Mouse (Mus musculus) mesoderm, embryonic 11.5 days (tissue): ENCODE results near the gene Cdk6.

Experiments used
- DNase-seq: peaks from one replicate; pipeline ENCODE4 v3.0.0-alpha.2; 2012; ENCODE audit warnings: low read depth, low spot score

The Cdk6 gene

DNA sequence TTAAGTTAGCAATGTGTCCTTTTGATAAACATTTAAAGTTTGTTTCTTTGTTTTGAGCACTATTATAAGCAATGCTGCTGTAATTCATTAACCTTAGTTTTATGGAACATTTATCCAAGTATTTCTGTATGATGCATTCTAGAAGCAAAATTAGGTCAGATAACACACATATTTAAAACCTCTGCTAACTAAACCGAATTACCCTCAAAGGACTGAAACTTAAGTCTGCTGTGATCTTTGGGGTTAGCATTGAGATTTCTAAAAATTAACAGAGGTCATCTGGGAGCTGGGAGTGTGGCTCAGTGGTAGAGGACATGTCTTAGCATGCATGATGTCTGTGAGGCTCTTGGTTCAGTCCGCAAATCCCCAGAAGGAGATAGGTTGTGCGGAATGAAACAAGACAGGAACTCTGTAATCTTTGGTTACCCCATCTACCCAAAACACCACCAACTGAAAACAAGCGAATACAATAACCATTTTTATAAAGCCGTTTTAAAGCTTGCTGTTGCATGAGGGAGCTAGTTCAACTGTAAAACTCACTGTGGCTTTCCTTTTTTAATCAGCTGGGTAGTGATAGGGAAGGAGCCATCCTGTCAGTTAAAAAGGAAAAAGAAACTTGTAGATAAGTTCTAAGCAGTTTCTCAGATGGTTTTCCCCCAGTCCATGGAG is 141.9 kb downstream of the Cdk6 start:
- DNase-seq: no peak

DNA sequence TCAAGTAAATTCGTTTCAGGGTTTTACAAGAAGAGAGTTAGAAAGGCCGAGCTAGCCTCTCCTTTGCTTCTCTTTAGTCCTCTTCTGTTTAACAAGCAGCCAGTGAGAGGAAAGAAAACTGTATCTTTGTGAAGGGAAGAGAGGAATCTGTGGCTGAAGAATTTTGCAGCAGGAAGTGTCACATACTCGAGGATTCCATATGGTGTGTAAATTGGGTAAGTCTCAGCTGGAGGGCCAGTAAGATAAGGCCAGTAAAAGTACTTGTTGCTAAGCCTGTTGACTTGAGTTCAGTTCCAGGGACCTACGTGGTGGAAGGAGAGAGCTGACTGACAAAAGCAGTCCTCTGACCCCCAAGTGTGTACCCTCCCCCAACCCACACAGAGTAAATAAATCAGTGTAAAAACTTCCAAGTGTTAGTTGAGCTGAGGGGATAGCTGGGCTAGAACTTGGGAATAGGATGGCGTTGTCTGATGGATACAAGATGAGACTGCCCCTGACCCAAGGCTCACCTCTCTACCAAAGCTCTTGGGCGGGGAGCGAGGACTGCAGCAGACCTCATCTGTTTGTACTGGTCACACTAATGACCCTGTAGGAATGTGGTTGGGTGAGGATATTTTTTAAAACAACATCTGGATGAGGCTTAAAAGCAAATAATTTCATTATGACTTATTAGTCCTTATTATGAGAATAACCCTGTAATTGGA is 145.4 kb downstream of the Cdk6 start:
- no peak for DNase-seq

DNA sequence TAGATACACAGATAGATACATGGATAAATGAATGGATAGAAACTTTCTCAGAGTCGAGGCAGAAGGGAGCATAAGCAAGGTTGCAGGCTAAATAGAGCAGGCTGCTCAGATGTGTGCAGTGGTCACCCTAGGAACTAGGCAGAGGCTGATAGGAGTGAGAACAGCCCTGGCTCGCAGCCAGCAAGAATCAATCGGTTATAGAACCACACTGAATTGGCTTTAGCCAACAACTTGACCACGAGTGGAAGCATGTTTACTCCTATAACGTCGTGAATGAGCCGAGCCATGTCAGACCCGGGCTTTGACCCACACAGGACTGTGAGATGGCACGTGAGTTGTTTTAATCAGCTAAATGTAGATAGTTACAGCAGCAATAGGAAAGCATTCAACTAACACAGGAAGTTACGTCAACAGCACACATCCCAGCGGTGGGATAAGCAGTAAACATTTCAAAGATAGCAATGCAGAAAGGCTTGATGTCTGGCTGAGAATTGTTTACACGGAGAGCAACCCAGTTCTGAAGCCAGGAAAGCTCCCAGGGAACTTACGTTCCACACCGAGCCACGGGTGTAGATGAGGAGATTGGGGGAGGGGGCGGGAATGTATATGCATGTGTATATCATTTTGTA is 147.0 kb downstream of the Cdk6 start:
- no peak for DNase-seq

DNA sequence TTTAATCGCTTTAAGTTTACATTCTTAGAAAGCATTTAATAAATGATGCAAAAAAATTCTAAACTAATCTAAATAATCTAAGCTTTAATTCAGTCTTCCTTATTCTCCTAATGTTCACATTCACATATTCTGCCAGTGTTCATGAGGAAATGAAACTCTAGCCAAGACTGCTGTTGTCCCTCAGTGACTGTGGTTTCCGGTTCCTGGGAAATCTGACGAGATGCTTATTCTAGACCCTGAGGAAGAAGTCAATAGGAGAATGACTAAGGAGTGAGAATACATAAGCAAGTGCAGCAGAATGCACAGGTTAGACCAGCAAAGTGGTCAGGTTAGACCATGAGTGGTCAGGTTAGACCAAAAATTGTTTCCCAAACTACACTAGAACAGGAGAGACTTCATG is 149.1 kb downstream of the Cdk6 start:
- no peak for DNase-seq

GRCm38 (mm10) chr5:3491084-3491483 is 149.8 kb downstream of the Cdk6 start:
- peak; percentile 55 for DNase-seq

GRCm38 (mm10) chr5:3491883-3492282 is 150.6 kb downstream of the Cdk6 start:
- no peak for DNase-seq

- no peak for DNase-seq
Observed at GRCm38 (mm10) chr5:3492776-3493636, 151.7 kb downstream of the Cdk6 start.

GRCm38 (mm10) chr5:3493968-3494367 is 152.7 kb downstream of the Cdk6 start:
- DNase-seq: no peak

GRCm38 (mm10) chr5:3494452-3495187 is 153.3 kb downstream of the Cdk6 start:
- DNase-seq: no peak

- DNase-seq: no peak
Observed at GRCm38 (mm10) chr5:3497505-3497925, 156.2 kb downstream of the Cdk6 start.

- DNase-seq: no peak
Observed at GRCm38 (mm10) chr5:3500298-3500697, 159.0 kb downstream of the Cdk6 start.

DNA sequence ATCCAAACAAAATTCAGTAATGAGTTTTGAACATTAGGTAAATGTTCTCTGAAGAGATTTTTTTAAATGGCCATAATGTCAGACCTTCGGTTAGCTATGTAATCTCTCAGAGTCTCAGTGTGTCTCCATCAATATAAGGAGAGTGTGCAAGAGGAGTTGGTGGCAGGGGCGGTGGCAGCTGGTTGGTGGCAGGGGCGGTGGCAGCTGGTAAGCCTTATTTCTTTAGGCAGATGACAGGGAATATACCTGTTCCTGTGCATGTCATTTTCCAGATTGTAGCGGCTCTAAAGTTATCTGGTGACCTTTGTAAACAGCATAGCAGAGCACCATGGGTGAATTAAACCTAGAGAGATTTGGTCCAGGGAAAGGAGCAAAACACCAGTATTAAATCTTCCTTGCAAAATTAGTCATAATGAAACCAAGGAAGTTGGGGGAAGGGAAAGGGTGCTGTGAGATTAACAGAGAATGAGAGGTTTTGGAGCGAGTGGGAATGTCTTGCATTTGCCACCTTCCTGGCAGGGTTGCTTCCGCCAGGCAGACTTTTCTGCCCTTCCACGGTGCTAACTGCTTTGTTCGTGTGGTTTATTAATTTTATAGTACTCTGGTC is 159.8 kb downstream of the Cdk6 start:
- DNase-seq: no peak

DNA sequence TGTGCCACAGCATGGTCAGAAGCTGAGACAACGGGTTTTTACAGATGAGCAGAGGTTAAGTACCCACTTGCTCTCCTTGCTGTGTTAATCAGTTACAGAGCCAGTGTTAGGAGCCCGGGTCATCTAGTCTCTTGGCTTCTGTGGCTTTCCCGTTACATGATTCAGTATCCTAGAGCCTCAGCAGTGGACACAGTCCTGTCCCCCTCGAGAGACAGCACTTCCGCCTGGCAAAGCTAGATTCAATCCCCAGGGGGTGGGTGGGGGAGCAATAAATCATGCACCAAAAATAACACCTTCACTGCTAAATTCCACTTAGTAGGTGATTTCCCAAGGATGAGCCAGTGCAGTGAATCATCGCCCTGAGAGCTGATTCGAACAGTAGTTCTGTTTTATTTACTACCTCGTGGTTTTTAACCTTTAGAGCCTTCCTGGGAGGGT is 160.3 kb downstream of the Cdk6 start:
- DNase-seq: peak; percentile 41

DNA sequence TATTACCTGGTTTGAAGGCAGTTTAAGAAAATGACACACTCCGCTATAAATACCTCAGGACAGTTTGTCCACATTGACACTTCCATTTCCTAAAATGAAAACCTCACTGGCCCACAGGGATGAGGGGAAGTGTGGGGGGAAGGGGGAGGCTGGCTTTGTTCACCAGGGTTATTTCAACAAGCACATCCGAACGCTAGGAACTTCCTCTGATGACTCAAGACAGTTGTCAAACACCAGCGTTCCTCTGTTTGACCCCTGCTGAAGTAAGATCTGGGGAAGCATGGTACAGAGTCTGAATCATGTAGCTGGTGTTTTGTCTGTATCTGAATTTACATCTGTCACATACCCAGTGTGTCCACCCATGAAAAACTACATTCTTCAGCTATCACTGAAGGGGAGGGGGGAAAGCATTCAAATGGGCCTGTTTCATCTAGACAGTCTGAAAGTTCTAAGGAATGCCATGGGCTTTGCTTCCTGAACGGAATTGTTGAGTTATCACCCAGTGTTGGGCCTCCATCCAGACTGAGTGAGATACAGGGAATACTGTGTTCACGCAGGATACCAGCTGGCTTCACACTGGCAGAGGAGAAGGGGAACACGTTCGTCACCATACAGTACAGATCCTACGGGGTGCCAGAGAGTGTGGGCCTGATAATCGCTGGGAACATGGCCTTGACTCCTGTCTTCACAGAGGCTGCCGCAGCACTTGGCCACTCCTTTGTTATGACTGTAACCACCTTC is 161.5 kb downstream of the Cdk6 start:
- DNase-seq: peak; percentile 29

GRCm38 (mm10) chr5:3503373-3503772 is 162.1 kb downstream of the Cdk6 start:
- DNase-seq: no peak

- DNase-seq: no peak
Observed at GRCm38 (mm10) chr5:3503836-3504323, 162.6 kb downstream of the Cdk6 start.

DNA sequence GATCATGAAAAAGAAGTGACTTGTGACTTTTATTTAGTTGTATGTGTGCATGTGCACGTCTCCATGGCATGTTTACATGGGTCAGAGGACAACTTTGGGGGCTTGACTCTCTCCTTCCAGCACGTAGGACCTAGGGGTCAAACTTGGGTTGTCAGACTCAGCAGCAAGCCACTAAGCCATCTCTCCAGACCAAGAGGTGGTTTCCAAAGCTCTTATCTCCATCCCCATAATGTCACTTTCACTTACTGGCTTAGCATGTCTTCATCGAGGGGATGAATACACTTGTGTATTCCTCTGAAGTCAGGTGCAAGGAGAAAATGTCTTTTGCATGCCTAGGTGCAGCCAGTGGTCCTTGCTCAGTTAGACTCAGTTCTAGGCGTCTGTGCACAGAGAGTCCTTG is 163.2 kb downstream of the Cdk6 start:
- no peak for DNase-seq

DNA sequence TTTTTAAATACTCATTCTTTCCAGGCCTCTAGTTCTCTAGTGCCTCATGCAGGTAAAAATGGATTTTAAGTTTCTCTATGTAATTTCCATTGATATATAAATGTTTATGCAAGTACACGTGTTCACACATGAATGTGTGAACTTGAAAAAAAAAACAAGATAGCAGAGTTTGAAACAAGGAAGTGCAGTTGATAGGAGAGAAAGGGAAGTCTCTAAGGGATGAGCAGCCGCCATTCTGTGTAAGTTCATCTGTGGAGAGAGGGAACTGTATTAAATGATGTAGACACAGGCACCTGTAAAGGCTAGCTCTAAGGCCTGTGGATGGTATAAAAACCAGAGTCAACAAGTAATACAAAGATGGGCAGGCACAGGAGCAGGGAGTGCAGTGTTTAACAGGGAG is 164.3 kb downstream of the Cdk6 start:
- no peak for DNase-seq

DNA sequence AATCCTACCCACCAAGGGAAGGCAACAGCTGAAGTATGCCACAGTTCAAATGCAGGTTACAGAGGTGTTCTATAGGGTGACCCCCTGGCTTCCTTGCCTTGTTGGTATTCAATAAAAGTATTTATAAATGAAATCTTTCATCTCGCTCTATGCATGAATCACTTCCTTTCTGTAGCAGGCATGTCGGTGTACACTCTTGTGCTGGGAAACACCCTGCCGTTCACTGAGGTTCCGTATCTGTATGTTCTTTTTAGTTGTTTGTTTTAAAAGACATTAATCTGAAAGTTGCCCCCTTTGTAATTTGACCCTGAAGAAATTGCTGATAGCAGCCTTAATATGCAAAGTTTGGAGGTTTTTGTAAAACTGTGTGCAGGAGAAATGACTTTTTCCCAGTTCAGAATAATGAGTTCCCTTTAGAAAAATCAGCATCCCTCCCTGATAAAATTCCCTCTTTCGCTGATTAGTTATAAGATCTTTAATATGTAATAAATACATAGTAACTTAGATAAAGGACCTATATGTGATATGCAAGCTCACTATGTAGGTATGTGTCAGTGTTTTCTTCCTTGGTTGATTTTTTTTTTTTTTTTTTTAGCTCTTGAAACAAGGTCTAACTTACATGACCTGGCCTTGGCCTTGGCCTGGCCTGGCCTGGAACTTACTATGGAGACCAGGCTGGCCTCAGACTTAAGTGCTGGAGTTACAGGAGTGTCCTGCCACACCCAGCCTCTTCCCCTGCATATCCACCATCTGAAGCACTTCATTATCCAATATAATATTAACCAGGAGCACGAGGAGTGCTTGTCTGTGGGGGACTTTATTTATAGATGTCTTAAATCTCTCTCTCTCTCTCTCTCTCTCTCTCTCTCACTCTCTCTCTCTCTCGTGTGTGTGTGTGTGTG is 167.4 kb downstream of the Cdk6 start:
- DNase-seq: no peak
